Comparison of ENCODE assay signal across 9 mouse cellular contexts in genomic region chr6:54332203-54332602, GRCm38 (mm10). TPM values are rescaled to one million over a fixed set of nuclear protein-coding genes. Genes with fewer than 3 reads are reported as not detected.
DNase-seq lines count a peak whose midpoint lies in the region; ATAC-seq and TF ChIP-seq lines count a peak whose summit lies in the region.
"Had no signal": no experiment of that assay in that cellular context is flagged by ENCODE, and none has a peak within 500 bp of the region (broad histone marks: within the 10 kb centered on the region; RNA-seq: fewer than 3 reads in every experiment).

No protein-coding gene starts in this region.

- no peak overlapping the region for H3K4me2 ChIP-seq in embryonic facial prominence, embryonic 11.5 days (ENCODE audit: low read depth, low read length)
- peak overlapping the region; percentile 32 for H3K4me2 ChIP-seq in intestine, postnatal 0 days (replicated peaks; ENCODE audit: low read depth)
- H3K4me2 ChIP-seq: lung, embryonic 15.5 days had no signal

- no peak overlapping the region for H3K4me3 ChIP-seq in embryonic facial prominence, embryonic 11.5 days (ENCODE audit: low read depth, low read length)
- no peak overlapping the region for H3K4me3 ChIP-seq in intestine, postnatal 0 days (ENCODE audit: low read depth, low read length)
- H3K4me3 ChIP-seq: lung, embryonic 15.5 days had no signal

- no peaks in the 10 kb centered on the region for H3K9me3 ChIP-seq in embryonic facial prominence, embryonic 11.5 days (replicated peaks; ENCODE audit: control insufficient read depth, low read length)
- H3K9me3 ChIP-seq in intestine, postnatal 0 days (ENCODE audit: control insufficient read depth), result no peaks in the 10 kb centered on the region
- H3K9me3 ChIP-seq: lung, embryonic 15.5 days had no signal

- 33% methylated on average over 8 of the region's 8 CpGs for WGBS in embryonic facial prominence, embryonic 11.5 days
- 29% methylated on average over 8 of the region's 8 CpGs for WGBS in intestine, postnatal 0 days

- peak; percentile 16 for DNase-seq in retina, postnatal 1 day
- DNase-seq in retina, embryonic 14.5 days (ENCODE audit: low spot score), result no peak
- DNase-seq in embryonic facial prominence, embryonic 11.5 days (ENCODE audit: low spot score), result peak; percentile 72
- DNase-seq in ovary, adult 18-20 months (ENCODE audit: low spot score), result no peak
- no peak for DNase-seq in heart, postnatal 36 days
- DNase-seq: spleen, adult 18-20 months had no signal

- H3K27me3 ChIP-seq in embryonic facial prominence, embryonic 11.5 days (ENCODE audit: control insufficient read depth, insufficient read depth, low read length), result peaks cover 12% of the 10 kb centered on the region
- no peaks in the 10 kb centered on the region for H3K27me3 ChIP-seq in intestine, postnatal 0 days (replicated peaks; ENCODE audit: control insufficient read depth, insufficient read depth, low read length)

- no peak overlapping the region for H3K9ac ChIP-seq in embryonic facial prominence, embryonic 11.5 days (replicated peaks; ENCODE audit: low read length)
- no peak overlapping the region for H3K9ac ChIP-seq in intestine, postnatal 0 days (ENCODE audit: low read depth, low read length)
- H3K9ac ChIP-seq: lung, embryonic 15.5 days had no signal

- no peak overlapping the region for H3K27ac ChIP-seq in embryonic facial prominence, embryonic 11.5 days (replicated peaks; ENCODE audit: low read depth, low read length)
- peak overlapping the region; percentile 62 for H3K27ac ChIP-seq in intestine, postnatal 0 days (ENCODE audit: low read depth, low read length)
- H3K27ac ChIP-seq: lung, embryonic 15.5 days had no signal

- H3K4me1 ChIP-seq in embryonic facial prominence, embryonic 11.5 days (ENCODE audit: control insufficient read depth, insufficient read depth, low read length), result peaks cover 4% of the 10 kb centered on the region
- H3K4me1 ChIP-seq in intestine, postnatal 0 days (replicated peaks; ENCODE audit: control insufficient read depth, insufficient read depth, low read length), result no peaks in the 10 kb centered on the region; the same call in none of the 2 replicates

- peak; percentile 25; the same call in 1 of the 2 replicates for ATAC-seq in embryonic facial prominence, embryonic 11.5 days (replicated peaks; ENCODE audit: insufficient number of reproducible peaks, low FRiP score, low TSS enrichment, low read depth)
- ATAC-seq in intestine, postnatal 0 days, result no peak
- no peak for ATAC-seq in megakaryocyte progenitor cell, adult 5-6 weeks (replicated peaks; ENCODE audit: poor library complexity)

- H3K36me3 ChIP-seq in embryonic facial prominence, embryonic 11.5 days (replicated peaks; ENCODE audit: control insufficient read depth, insufficient read depth, low read depth, low read length), result no peaks in the 10 kb centered on the region
- H3K36me3 ChIP-seq in intestine, postnatal 0 days (ENCODE audit: control insufficient read depth, insufficient read depth), result no peaks in the 10 kb centered on the region; the same call in 1 of the 2 replicates
- H3K36me3 ChIP-seq: lung, embryonic 15.5 days had no signal

- intact Hi-C loops in heart, postnatal 36 days (cut with DNase I), result no loop called here

- TF ChIP-seq CTCF in intestine, postnatal 0 days (IDR thresholded peaks at IDR 0.05; ENCODE audit: low read depth), result peak; percentile 39; the same call in 1 of the 2 replicates

RNA-seq across cellular contexts. Expression of gene Prr15, which starts 6.6 kb away (rescaled TPM):
- polyA plus RNA-seq in embryonic facial prominence, embryonic 11.5 days (2014; fragmentation: Nextera tagmentation; extraction: Ambion mirVana), result 2.4 and 2.6 TPM in 2 replicates
- polyA plus RNA-seq in intestine, postnatal 0 days (2015; fragmentation: Nextera tagmentation; extraction: Ambion mirVana), result 47.4 and 52.3 TPM in 2 replicates
- total RNA-seq in megakaryocyte progenitor cell, adult 5-6 weeks (2015), result 0.17 TPM in 1 of 2 replicates, not detected in the other
- 0.04 TPM in 1 of 2 replicates, not detected in the other for total RNA-seq in megakaryocyte progenitor cell, adult 5-6 weeks (2017)
- 1 to 10 TPM; 1.7 to 2.2 TPM for total RNA-seq in heart, postnatal 36 days (2021)

Comparison
In these comparisons a context has a peak if more than half of its experiments do, and no peak if none do; other contexts are left out.
1. DNase-seq: peak in retina, postnatal 1 day (single experiment) and embryonic facial prominence, embryonic 11.5 days (single experiment); none in retina, embryonic 14.5 days (single experiment), ovary, adult 18-20 months (single experiment) and heart, postnatal 36 days (0 of 2).